In the genomic region with DNA sequence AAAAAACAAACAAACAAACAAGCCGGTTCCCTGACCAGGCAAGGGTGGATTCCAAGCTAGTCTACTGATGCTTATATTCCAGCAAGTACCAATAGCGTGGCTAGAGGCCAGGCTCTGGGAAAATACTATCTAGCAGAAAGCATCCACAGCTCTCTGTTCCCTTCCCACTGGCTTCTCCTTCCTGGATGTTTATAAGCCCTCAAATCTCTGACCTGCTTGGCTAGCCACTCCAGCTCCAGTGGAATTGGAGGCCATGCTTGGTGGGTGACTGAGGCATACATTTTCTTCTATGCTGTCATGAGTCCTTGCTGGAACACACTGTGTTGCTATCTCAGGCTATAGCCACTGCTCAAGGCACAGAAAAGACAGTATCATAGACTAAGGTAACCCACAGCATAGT, we compare ENCODE assay signal across 13 mouse cellular contexts. TPM values are rescaled to one million over a fixed set of nuclear protein-coding genes. Genes with fewer than 3 reads are reported as not detected.
DNase-seq lines count a peak whose midpoint lies in the region; ATAC-seq lines count a peak whose summit lies in the region.
"Had no signal": no experiment of that assay in that cellular context is flagged by ENCODE, and none has a peak within 500 bp of the region (broad histone marks: within the 10 kb centered on the region; RNA-seq: fewer than 3 reads in every experiment).

No protein-coding gene starts in this region.

- no peak overlapping the region for H3K27ac ChIP-seq in heart, embryonic 12.5 days (ENCODE audit: poor library complexity, severe bottlenecking)
- H3K27ac ChIP-seq in midbrain, embryonic 12.5 days (replicated peaks) = no peak overlapping the region
- H3K27ac ChIP-seq in midbrain, embryonic 10.5 days (replicated peaks) = no peak overlapping the region
- no peak overlapping the region; the same call in 1 of the 2 replicates for H3K27ac ChIP-seq in limb, embryonic 15.5 days
- H3K27ac ChIP-seq in stomach, embryonic 15.5 days = no peak overlapping the region

- peaks cover 46% of the 10 kb centered on the region for H3K36me3 ChIP-seq in heart, embryonic 12.5 days
- H3K36me3 ChIP-seq in midbrain, embryonic 12.5 days = peaks cover 28% of the 10 kb centered on the region
- H3K36me3 ChIP-seq in midbrain, embryonic 10.5 days = peaks cover 58% of the 10 kb centered on the region
- H3K36me3 ChIP-seq in limb, embryonic 15.5 days = peaks cover 42% of the 10 kb centered on the region
- H3K36me3 ChIP-seq in stomach, embryonic 15.5 days = peaks cover 28% of the 10 kb centered on the region

- no peak overlapping the region for H3K9ac ChIP-seq in heart, embryonic 12.5 days
- H3K9ac ChIP-seq in midbrain, embryonic 12.5 days (replicated peaks) = no peak overlapping the region
- H3K9ac ChIP-seq in limb, embryonic 15.5 days = no peak overlapping the region
- no peak overlapping the region for H3K9ac ChIP-seq in stomach, embryonic 15.5 days

- 89% methylated on average over 2 of the region's 2 CpGs for WGBS in heart, embryonic 12.5 days
- WGBS in midbrain, embryonic 12.5 days = 93% methylated on average over 2 of the region's 2 CpGs
- 94% methylated on average over 2 of the region's 2 CpGs for WGBS in midbrain, embryonic 10.5 days
- WGBS in limb, embryonic 15.5 days = 89% methylated on average over 2 of the region's 2 CpGs
- WGBS in stomach, embryonic 15.5 days = 85% methylated on average over 2 of the region's 2 CpGs

- no peaks in the 10 kb centered on the region for H3K27me3 ChIP-seq in heart, embryonic 12.5 days (replicated peaks)
- no peaks in the 10 kb centered on the region for H3K27me3 ChIP-seq in midbrain, embryonic 12.5 days
- H3K27me3 ChIP-seq in midbrain, embryonic 10.5 days (ENCODE audit: low read depth, poor library complexity, severe bottlenecking) = no peaks in the 10 kb centered on the region
- H3K27me3 ChIP-seq in limb, embryonic 15.5 days = no peaks in the 10 kb centered on the region
- no peaks in the 10 kb centered on the region for H3K27me3 ChIP-seq in stomach, embryonic 15.5 days (replicated peaks)

- peaks cover 7% of the 10 kb centered on the region for H3K9me3 ChIP-seq in heart, embryonic 12.5 days (replicated peaks)
- no peaks in the 10 kb centered on the region for H3K9me3 ChIP-seq in midbrain, embryonic 12.5 days
- H3K9me3 ChIP-seq in midbrain, embryonic 10.5 days (replicated peaks) = peaks cover 12% of the 10 kb centered on the region
- H3K9me3 ChIP-seq in limb, embryonic 15.5 days = no peaks in the 10 kb centered on the region
- no peaks in the 10 kb centered on the region for H3K9me3 ChIP-seq in stomach, embryonic 15.5 days

- H3K4me2 ChIP-seq in heart, embryonic 12.5 days = peak overlapping the region; percentile 82; the same call in 1 of the 2 replicates
- H3K4me2 ChIP-seq in midbrain, embryonic 12.5 days (replicated peaks) = peak overlapping the region; percentile 76
- peak overlapping the region; percentile 81; the same call in 1 of the 2 replicates for H3K4me2 ChIP-seq in limb, embryonic 15.5 days
- H3K4me2 ChIP-seq in stomach, embryonic 15.5 days = peak overlapping the region; percentile 80; the same call in 1 of the 2 replicates

- no peak for ATAC-seq in heart, embryonic 12.5 days (ENCODE audit: insufficient number of reproducible peaks, low FRiP score)
- ATAC-seq in midbrain, embryonic 12.5 days (ENCODE audit: low FRiP score, low read depth) = no peak
- ATAC-seq in limb, embryonic 15.5 days (ENCODE audit: insufficient number of reproducible peaks, low FRiP score, low TSS enrichment, low read depth) = no peak
- no peak for ATAC-seq in stomach, embryonic 15.5 days (ENCODE audit: insufficient read depth, low FRiP score, low read depth)
- ATAC-seq: activated CD4-positive, CD25-positive, alpha-beta regulatory T cell, adult 4 months; CD4-positive, CD25-positive, alpha-beta regulatory T cell, adult 4 months had no signal

- no peak for DNase-seq in heart, postnatal 25 days (ENCODE audit: low spot score)
- no peak for DNase-seq in midbrain, embryonic 10.5 days (ENCODE audit: low spot score)
- no peak for DNase-seq in lung, postnatal 25 days (ENCODE audit: low spot score)
- DNase-seq in thymus, postnatal 36 days = no peak
- DNase-seq: kidney, postnatal 10 days; lung, postnatal 14 days; thymus, adult 2 months had no signal

- H3K4me3 ChIP-seq in heart, embryonic 12.5 days = no peak overlapping the region
- H3K4me3 ChIP-seq in midbrain, embryonic 12.5 days = no peak overlapping the region
- H3K4me3 ChIP-seq in midbrain, embryonic 10.5 days = no peak overlapping the region
- H3K4me3 ChIP-seq in limb, embryonic 15.5 days = peak overlapping the region; percentile 55
- H3K4me3 ChIP-seq in stomach, embryonic 15.5 days (replicated peaks) = no peak overlapping the region

- intact Hi-C loops in heart, postnatal 25 days (cut with DNase I) = no loop called here

- H3K4me1 ChIP-seq in heart, embryonic 12.5 days (replicated peaks) = peaks cover 38% of the 10 kb centered on the region
- peaks cover 31% of the 10 kb centered on the region for H3K4me1 ChIP-seq in midbrain, embryonic 12.5 days
- peaks cover 41% of the 10 kb centered on the region for H3K4me1 ChIP-seq in midbrain, embryonic 10.5 days
- H3K4me1 ChIP-seq in limb, embryonic 15.5 days = peaks cover 39% of the 10 kb centered on the region
- peaks cover 23% of the 10 kb centered on the region for H3K4me1 ChIP-seq in stomach, embryonic 15.5 days

RNA-seq across cellular contexts. Expression of a gene that starts 2.0 kb away (rescaled TPM):
- 655 and 695 TPM in 2 replicates for polyA plus RNA-seq in heart, embryonic 12.5 days (2016; fragmentation: Nextera tagmentation; extraction: Ambion mirVana)
- 100 to 1,000 TPM; 246 to 290 TPM for total RNA-seq in heart, postnatal 25 days (2021)
- polyA plus RNA-seq in midbrain, embryonic 12.5 days (2016; fragmentation: Nextera tagmentation; extraction: Ambion mirVana) = 590 and 616 TPM in 2 replicates
- 767 and 805 TPM in 2 replicates for polyA plus RNA-seq in midbrain, embryonic 10.5 days (2016; fragmentation: Nextera tagmentation; extraction: Ambion mirVana)
- polyA plus RNA-seq in limb, embryonic 15.5 days (2015; fragmentation: Nextera tagmentation; extraction: Ambion mirVana) = 1,033 and 1,050 TPM in 2 replicates
- polyA plus RNA-seq in stomach, embryonic 15.5 days (2015; fragmentation: Nextera tagmentation; extraction: Ambion mirVana) = 895 and 902 TPM in 2 replicates

RNA-seq across cellular contexts. Expression of a gene that starts 2.1 kb away (rescaled TPM):
- 11.8 and 14.1 TPM in 2 replicates for polyA plus RNA-seq in heart, embryonic 12.5 days (2016; fragmentation: Nextera tagmentation; extraction: Ambion mirVana)
- 1 to 10 TPM; 4.1 to 4.7 TPM for total RNA-seq in heart, postnatal 25 days (2021)
- 24.5 and 25.3 TPM in 2 replicates for polyA plus RNA-seq in midbrain, embryonic 12.5 days (2016; fragmentation: Nextera tagmentation; extraction: Ambion mirVana)
- polyA plus RNA-seq in midbrain, embryonic 10.5 days (2016; fragmentation: Nextera tagmentation; extraction: Ambion mirVana) = 22.3 and 27.2 TPM in 2 replicates
- polyA plus RNA-seq in limb, embryonic 15.5 days (2015; fragmentation: Nextera tagmentation; extraction: Ambion mirVana) = 15.1 and 17.4 TPM in 2 replicates
- 16.6 and 17.8 TPM in 2 replicates for polyA plus RNA-seq in stomach, embryonic 15.5 days (2015; fragmentation: Nextera tagmentation; extraction: Ambion mirVana)

RNA-seq across cellular contexts. Expression of a gene that starts 45.0 kb away (rescaled TPM):
- 14.3 and 15.0 TPM in 2 replicates for polyA plus RNA-seq in heart, embryonic 12.5 days (2016; fragmentation: Nextera tagmentation; extraction: Ambion mirVana)
- total RNA-seq in heart, postnatal 25 days (2021) = 1 to 10 TPM; 5.1 to 6.9 TPM
- 7.6 and 8.9 TPM in 2 replicates for polyA plus RNA-seq in midbrain, embryonic 12.5 days (2016; fragmentation: Nextera tagmentation; extraction: Ambion mirVana)
- polyA plus RNA-seq in midbrain, embryonic 10.5 days (2016; fragmentation: Nextera tagmentation; extraction: Ambion mirVana) = 6.6 and 7.4 TPM in 2 replicates
- 7.6 and 9.4 TPM in 2 replicates for polyA plus RNA-seq in limb, embryonic 15.5 days (2015; fragmentation: Nextera tagmentation; extraction: Ambion mirVana)
- 20.1 and 23.9 TPM in 2 replicates for polyA plus RNA-seq in stomach, embryonic 15.5 days (2015; fragmentation: Nextera tagmentation; extraction: Ambion mirVana)
